22 mouse cellular contexts compared by ENCODE assay signal in genomic region chr2:139891405-139892089, GRCm38 (mm10).
DNase-seq lines count a peak whose midpoint lies in the region; ATAC-seq and TF ChIP-seq lines count a peak whose summit lies in the region.
"Had no signal": no experiment of that assay in that cellular context is flagged by ENCODE, and none has a peak within 500 bp of the region (broad histone marks: within the 10 kb centered on the region; RNA-seq: fewer than 3 reads in every experiment).

No protein-coding gene starts in this region.

- peak; percentile 85; the same call in 1 of the 2 replicates for ATAC-seq in lung, embryonic 15.5 days (ENCODE audit: borderline replicate concordance, extremely low read depth, low FRiP score, low TSS enrichment)
- ATAC-seq in liver, embryonic 11.5 days (replicated peaks; ENCODE audit: low FRiP score): no peak
- ATAC-seq in activated CD4-positive, CD25-positive, alpha-beta regulatory T cell, adult 4 months: no peak
- ATAC-seq: forebrain, embryonic 13.5 days; intestine, embryonic 16.5 days had no signal

- H3K79me2 ChIP-seq in macrophage (ENCODE audit: inconsistent target): no peaks in the 10 kb centered on the region

- H3K9me3 ChIP-seq in lung, embryonic 15.5 days: no peaks in the 10 kb centered on the region
- H3K9me3 ChIP-seq in liver, embryonic 11.5 days (ENCODE audit: control insufficient read depth, low read length): no peaks in the 10 kb centered on the region
- H3K9me3 ChIP-seq: forebrain, embryonic 13.5 days; hindbrain, embryonic 15.5 days; midbrain, embryonic 10.5 days; neural tube, embryonic 12.5 days had no signal

- H3K36me3 ChIP-seq in lung, embryonic 15.5 days: no peaks in the 10 kb centered on the region
- no peaks in the 10 kb centered on the region for H3K36me3 ChIP-seq in macrophage (ENCODE audit: inconsistent target)
- H3K36me3 ChIP-seq in liver, embryonic 11.5 days (ENCODE audit: control insufficient read depth, insufficient read depth, low read length): no peaks in the 10 kb centered on the region
- H3K36me3 ChIP-seq: hindbrain, embryonic 15.5 days; midbrain, embryonic 10.5 days; neural tube, embryonic 12.5 days had no signal

- TF ChIP-seq CTCF in lung, adult 2 months (IDR thresholded peaks at IDR 0.05; ENCODE audit: insufficient read depth, low read length): no peak

- no peak overlapping the region for H3K4me3 ChIP-seq in lung, adult 2 months (replicated peaks; ENCODE audit: extremely low read depth, low read depth, low read length)
- no peak overlapping the region for H3K4me3 ChIP-seq in lung, embryonic 15.5 days
- no peak overlapping the region for H3K4me3 ChIP-seq in macrophage (ENCODE audit: inconsistent target)
- H3K4me3 ChIP-seq in liver, embryonic 11.5 days (ENCODE audit: low read depth, low read length): no peak overlapping the region
- H3K4me3 ChIP-seq: forebrain, embryonic 13.5 days; hindbrain, embryonic 15.5 days; left cerebral cortex, adult 2 months; midbrain, embryonic 10.5 days; neural tube, embryonic 12.5 days had no signal

- H3K27ac ChIP-seq in lung, embryonic 15.5 days: peak overlapping the region; percentile 50
- H3K27ac ChIP-seq in macrophage: peak overlapping the region; percentile 50
- H3K27ac ChIP-seq in liver, embryonic 11.5 days (ENCODE audit: low read depth, low read length): no peak overlapping the region
- H3K27ac ChIP-seq: forebrain, embryonic 13.5 days; hindbrain, embryonic 15.5 days; left cerebral cortex, adult 2 months; midbrain, embryonic 10.5 days; neural tube, embryonic 12.5 days had no signal

- no peaks in the 10 kb centered on the region for H3K27me3 ChIP-seq in lung, embryonic 15.5 days
- H3K27me3 ChIP-seq in liver, embryonic 11.5 days (replicated peaks; ENCODE audit: control insufficient read depth, insufficient read depth, low read length): no peaks in the 10 kb centered on the region
- H3K27me3 ChIP-seq: forebrain, embryonic 13.5 days; hindbrain, embryonic 15.5 days; neural tube, embryonic 12.5 days had no signal

- TF ChIP-seq POLR2A in lung, adult 2 months (IDR thresholded peaks at IDR 0.05; ENCODE audit: borderline replicate concordance, extremely low read depth, low read depth, low read length): no peak

- H3K4me2 ChIP-seq in lung, embryonic 15.5 days: no peak overlapping the region
- no peak overlapping the region for H3K4me2 ChIP-seq in liver, embryonic 11.5 days
- H3K4me2 ChIP-seq: forebrain, embryonic 13.5 days; hindbrain, embryonic 15.5 days; neural tube, embryonic 12.5 days had no signal

- no peak overlapping the region for H3K9ac ChIP-seq in lung, embryonic 15.5 days
- H3K9ac ChIP-seq in liver, embryonic 11.5 days (ENCODE audit: low read depth, low read length): no peak overlapping the region
- H3K9ac ChIP-seq: forebrain, embryonic 13.5 days; hindbrain, embryonic 15.5 days; neural tube, embryonic 12.5 days had no signal

- peak; percentile 11 to 24 for DNase-seq in lung, adult 18-20 months
- no peak for DNase-seq in lung, adult 2 months
- DNase-seq in adipocyte (ENCODE audit: low spot score): peak; percentile 59
- DNase-seq in liver, embryonic 11.5 days (ENCODE audit: low spot score): no peak
- DNase-seq: adrenal gland, postnatal 14 days; B cell, adult 2 months; cerebellum, adult 18-20 months; cerebellum, postnatal 36 days; gastrocnemius, postnatal 14 days; kidney, postnatal 36 days; left cerebral cortex, postnatal 4 days; right cerebral cortex, adult 18-20 months; thymus, adult 18-20 months had no signal

- H3K4me1 ChIP-seq in lung, adult 2 months (ENCODE audit: control insufficient read depth, insufficient read depth, low read length): no peaks in the 10 kb centered on the region; the same call in 1 of the 2 replicates
- peaks cover 6% of the 10 kb centered on the region; the same call in 1 of the 2 replicates for H3K4me1 ChIP-seq in lung, embryonic 15.5 days
- no peaks in the 10 kb centered on the region for H3K4me1 ChIP-seq in liver, embryonic 11.5 days (replicated peaks; ENCODE audit: control insufficient read depth, insufficient read depth, low read length)
- H3K4me1 ChIP-seq: forebrain, embryonic 13.5 days; hindbrain, embryonic 15.5 days; midbrain, embryonic 10.5 days; neural tube, embryonic 12.5 days had no signal

Comparison
In these comparisons a context has a peak if more than half of its experiments do, and no peak if none do; other contexts are left out.
1. DNase-seq: peak in lung, adult 18-20 months (2 of 2) and adipocyte (single experiment); none in lung, adult 2 months (single experiment) and liver, embryonic 11.5 days (single experiment).